Mouse (Mus musculus) kidney, postnatal 0 days (tissue): ENCODE results near the gene Angpt4. TPM values are rescaled to one million over a fixed set of nuclear protein-coding genes. Genes with fewer than 3 reads are reported as not detected.

Source experiments
- ATAC-seq: fragments of 200-750 bp; cut with Nextera tagmentation; replicated peaks from 2 replicates; pipeline ENCODE4 v1.8.0; 2017; ENCODE audit warnings: low read depth, moderate number of reproducible peaks, moderate TSS enrichment, moderate library complexity; ENCODE audit not compliant: low FRiP score
- DNase-seq: peaks from one replicate; pipeline ENCODE4 v3.0.0-alpha.2; 2016; ENCODE audit warnings: low spot score
- H3K27ac ChIP-seq: fragments of 300-500 bp; sonication (generic); 2 replicates; pipeline ENCODE4 v1.5.1; 2014; ENCODE audit warnings: mild to moderate bottlenecking
- H3K27me3 ChIP-seq: fragments of 300-500 bp; sonication (generic); 2 replicates; pipeline ENCODE4 v1.6.1; 2014; ENCODE audit warnings: low read length, mixed read lengths; ENCODE audit not compliant: insufficient read depth
- H3K36me3 ChIP-seq: fragments of 300-500 bp; sonication (generic); 2 replicates; pipeline ENCODE4 v1.6.1; 2014; ENCODE audit warnings: low read length, mixed read lengths; ENCODE audit not compliant: insufficient read depth
- H3K4me1 ChIP-seq: fragments of 300-500 bp; sonication (generic); replicated peaks from 2 replicates; pipeline ENCODE4 v1.6.1; 2014; ENCODE audit warnings: antibody characterized with exemption, low read length, mixed read lengths; ENCODE audit not compliant: insufficient read depth
- H3K4me2 ChIP-seq: fragments of 300-500 bp; sonication (generic); 2 replicates; pipeline ENCODE4 v1.6.1; 2014; ENCODE audit warnings: mild to moderate bottlenecking, low read length, moderate library complexity, mixed read lengths
- H3K4me3 ChIP-seq: fragments of 300-500 bp; sonication (generic); replicated peaks from 2 replicates; pipeline ENCODE4 v1.5.1; 2014; ENCODE audit warnings: low read depth, low read length
- H3K9ac ChIP-seq: fragments of 300-500 bp; sonication (generic); 2 replicates; pipeline ENCODE4 v1.6.1; 2014; ENCODE audit warnings: low read depth, low read length
- H3K9me3 ChIP-seq: fragments of 300-500 bp; sonication (generic); replicated peaks from 2 replicates; pipeline ENCODE4 v1.6.1; 2016; ENCODE audit warnings: low read length, inconsistent platforms, mixed read lengths
- CTCF ChIP-seq: IDR thresholded peaks from 2 replicates; pipeline ENCODE4 v1.5.1; 2016; ENCODE audit warnings: antibody characterized with exemption, low read depth, mild to moderate bottlenecking, moderate library complexity
- WGBS: fragments of 180-500 bp; shearing (Covaris S2); extraction: QIAGEN DNeasy Blood & Tissue Kit; methylation state at CpG from one replicate; pipeline ENCODE4 v1.1.7; 2014; 5-methylcytosine and 5-hydroxymethylcytosine counted together
- polyA plus RNA-seq: library from polyadenylated mRNA; unstranded; fragments of >200 nt; fragmentation: Nextera tagmentation; extraction: Ambion mirVana; gene quantifications from 2 replicates; pipeline ENCODE4 v1.2.1, GENCODE M21; 2015

The Angpt4 gene
- polyA plus RNA-seq, 1 experiment from 2014 or later, result 2.7 TPM

- no peak for TF ChIP-seq CTCF
- Histone ChIP-seq H3K36me3 (no peaks in the 10 kb centered on the region), H3K27ac (no peak overlapping the region), H3K27me3 (no peaks in the 10 kb centered on the region), H3K9me3 (no peaks in the 10 kb centered on the region), H3K4me3 (no peak overlapping the region), H3K4me1 (peaks cover 21% of the 10 kb centered on the region; the same call in 1 of the 2 replicates), H3K4me2 (no peak overlapping the region), H3K9ac (no peak overlapping the region)
- no peak for ATAC-seq
- no peak for DNase-seq
- WGBS, result 77% methylated on average over 6 of the region's 6 CpGs
Observed at GRCm38 (mm10) chr2:151981268-151981667, 70.3 kb downstream of the Angpt4 start.

- no peak overlapping the region for H3K9ac ChIP-seq
- DNase-seq, result no peak
- H3K27ac ChIP-seq, result no peak overlapping the region
- no peaks in the 10 kb centered on the region for H3K27me3 ChIP-seq
- no peak for ATAC-seq
- TF ChIP-seq CTCF, result no peak
- H3K36me3 ChIP-seq, result no peaks in the 10 kb centered on the region
- no peaks in the 10 kb centered on the region for H3K9me3 ChIP-seq
- no peak overlapping the region for H3K4me3 ChIP-seq
- H3K4me2 ChIP-seq, result no peak overlapping the region
- H3K4me1 ChIP-seq, result peaks cover 18% of the 10 kb centered on the region; the same call in 1 of the 2 replicates
Observed at GRCm38 (mm10) chr2:151982476-151982875, 71.5 kb downstream of the Angpt4 start.

- no peak for ATAC-seq
- H3K4me1 ChIP-seq, result peaks cover 4% of the 10 kb centered on the region; the same call in 1 of the 2 replicates
- H3K27me3 ChIP-seq, result no peaks in the 10 kb centered on the region
- H3K9ac ChIP-seq, result no peak overlapping the region
- WGBS, result 32% methylated on average over 9 of the region's 9 CpGs
- H3K9me3 ChIP-seq, result no peaks in the 10 kb centered on the region
- no peaks in the 10 kb centered on the region for H3K36me3 ChIP-seq
- no peak for TF ChIP-seq CTCF
- no peak overlapping the region for H3K4me3 ChIP-seq
- no peak overlapping the region for H3K27ac ChIP-seq
- no peak overlapping the region for H3K4me2 ChIP-seq
- DNase-seq, result no peak
Observed at GRCm38 (mm10) chr2:151984019-151984418, 73.0 kb downstream of the Angpt4 start.

DNA sequence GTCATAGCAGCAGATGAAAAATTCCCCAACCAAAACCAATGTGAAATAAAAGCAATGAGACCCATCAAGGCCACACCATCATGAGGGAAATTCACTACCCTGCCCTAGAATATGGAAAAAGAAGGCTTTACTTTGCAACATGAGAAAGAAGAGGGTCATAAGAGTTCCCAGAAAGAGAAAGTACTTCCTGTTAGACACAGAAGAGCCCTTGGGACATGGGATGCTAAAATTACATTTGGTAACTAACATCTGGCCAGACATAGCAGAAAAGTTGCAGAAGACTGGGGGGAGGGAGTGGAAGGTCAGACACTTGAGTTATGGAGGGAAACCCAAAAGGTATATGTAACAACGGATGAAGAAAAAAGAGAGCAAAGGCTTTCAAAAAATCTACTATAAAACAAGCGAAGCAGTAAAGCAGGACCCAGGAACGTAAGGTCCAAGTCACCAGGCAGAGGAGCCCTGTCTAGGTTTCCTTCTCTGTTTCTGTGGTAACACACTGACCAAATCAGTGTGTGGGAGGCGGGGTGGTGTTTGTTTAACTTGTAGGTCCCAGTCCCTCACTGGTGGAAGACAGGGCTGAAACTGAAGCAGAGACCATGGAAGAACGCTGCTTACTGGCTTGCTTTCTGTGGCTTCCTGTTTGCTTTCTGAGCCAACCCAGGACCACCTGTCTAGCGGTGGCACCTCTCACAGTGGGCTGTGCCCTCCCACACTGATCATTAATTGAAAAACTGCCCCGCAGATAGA is 74.6 kb downstream of the Angpt4 start:
- WGBS, result 24% methylated on average over 7 of the region's 7 CpGs
- Histone ChIP-seq H3K27ac (peak overlapping the region; percentile 25; the same call in 1 of the 2 replicates), H3K9me3 (no peaks in the 10 kb centered on the region), H3K9ac (no peak overlapping the region), H3K36me3 (no peaks in the 10 kb centered on the region), H3K4me1 (0 out of 2 replicates have a peak, but pooled peaks cover 3% of the 10 kb centered on the region), H3K27me3 (no peaks in the 10 kb centered on the region), H3K4me3 (no peak overlapping the region), H3K4me2 (no peak overlapping the region)
- no peak for TF ChIP-seq CTCF
- DNase-seq (peak; percentile 89), ATAC-seq (peak; percentile 70; the same call in 1 of the 2 replicates)

GRCm38 (mm10) chr2:151986958-151987357 is 75.9 kb downstream of the Angpt4 start:
- H3K4me1 ChIP-seq, result 0 out of 2 replicates have a peak, but pooled peaks cover 3% of the 10 kb centered on the region
- H3K36me3 ChIP-seq, result no peaks in the 10 kb centered on the region
- H3K27me3 ChIP-seq, result no peaks in the 10 kb centered on the region
- H3K4me3 ChIP-seq, result no peak overlapping the region
- no peak for ATAC-seq
- WGBS, result 74% methylated on average over 8 of the region's 8 CpGs
- no peak for DNase-seq
- no peak overlapping the region for H3K9ac ChIP-seq
- H3K4me2 ChIP-seq, result no peak overlapping the region
- H3K9me3 ChIP-seq, result no peaks in the 10 kb centered on the region
- TF ChIP-seq CTCF, result no peak
- H3K27ac ChIP-seq, result no peak overlapping the region

DNA sequence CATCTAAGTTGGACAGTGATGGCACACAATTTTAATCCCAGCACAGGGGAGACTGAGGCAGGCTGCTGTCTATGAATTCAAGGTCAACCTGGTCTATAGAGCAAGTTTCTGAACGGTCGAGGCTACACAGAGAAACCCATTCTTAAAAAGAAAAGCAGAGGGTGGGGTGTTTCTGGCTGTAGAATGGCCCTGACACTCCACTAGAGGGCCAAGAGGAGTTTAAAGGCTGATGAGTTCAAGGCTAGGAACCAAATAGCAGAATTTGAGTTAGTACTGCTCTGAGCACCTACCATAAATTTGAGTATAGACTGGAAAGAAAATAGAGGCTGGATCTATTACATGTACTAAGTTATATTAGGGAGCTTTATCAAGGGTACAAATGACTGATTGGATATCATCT is 78.0 kb downstream of the Angpt4 start:
- Histone ChIP-seq H3K4me1 (0 out of 2 replicates have a peak, but pooled peaks cover 3% of the 10 kb centered on the region), H3K36me3 (no peaks in the 10 kb centered on the region), H3K4me3 (no peak overlapping the region), H3K27ac (no peak overlapping the region), H3K4me2 (no peak overlapping the region), H3K9ac (no peak overlapping the region), H3K27me3 (no peaks in the 10 kb centered on the region), H3K9me3 (no peaks in the 10 kb centered on the region)
- WGBS, result 86% methylated on average over 2 of the region's 2 CpGs
- peak; percentile 33; the same call in 1 of the 2 replicates for TF ChIP-seq CTCF
- DNase-seq (no peak), ATAC-seq (no peak)
